Mouse (Mus musculus) adrenal gland, postnatal 4 days (tissue): ENCODE measurements around the gene B4galt2. TPM values are rescaled to one million over a fixed set of nuclear protein-coding genes. Genes with fewer than 3 reads are reported as not detected.
A peak's percentile ranks its signal among the peaks of the same experiment; 100 is the strongest.

ENCODE experiments used
- DNase-seq, 2 experiments: peaks; one replicate each; pipeline ENCODE4 v3.0.0; 2021 to 2022; ENCODE audit warnings: low spot score in 2 of 2, mixed read lengths in 2 of 2
- total RNA-seq, 2 experiments: library from RNA; stranded (reverse); gene quantifications; 2 replicates each; pipeline ENCODE4 v1.2.3; 2021

The B4galt2 gene
- total RNA-seq, 2 experiments from 2014 or later = 32.6 to 34.6 TPM

DNA sequence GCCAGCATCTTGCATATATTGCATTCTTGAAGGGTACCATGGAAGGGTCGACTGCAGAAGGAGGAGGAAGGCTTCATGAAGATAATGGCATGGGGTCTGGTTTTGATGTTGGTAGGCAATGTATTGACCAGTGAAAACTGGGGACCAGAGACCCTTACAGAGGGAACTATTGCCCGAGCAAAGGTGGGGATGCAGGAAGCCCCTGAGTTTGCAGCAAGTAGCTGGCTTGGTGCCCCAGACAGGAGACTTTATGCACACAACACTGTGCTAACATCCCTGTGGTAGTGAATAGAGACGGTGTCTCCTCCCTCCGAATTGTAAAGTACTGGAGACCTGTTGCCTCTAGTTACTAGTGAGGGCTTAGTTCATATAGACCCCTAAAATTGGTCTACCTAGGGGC, 46.0 kb downstream of the B4galt2 start:
- no peak for DNase-seq

GRCm38 (mm10) chr4:117836204-117836767, 47.0 kb downstream of the B4galt2 start:
- DNase-seq = peak; percentile 78 to 80

GRCm38 (mm10) chr4:117835531-117836111, 47.7 kb downstream of the B4galt2 start:
- DNase-seq = peak in 1 of 2 experiments; percentile 29

- DNase-seq = peak in 1 of 2 experiments; percentile 44
Measured at GRCm38 (mm10) chr4:117834845-117835530, 48.3 kb downstream of the B4galt2 start.

GRCm38 (mm10) chr4:117834457-117834844, 48.8 kb downstream of the B4galt2 start, which contains the start of gene Slc6a9:
Gene Slc6a9 (plus strand): TSS chr4:117834506.
- no peak for DNase-seq

DNA sequence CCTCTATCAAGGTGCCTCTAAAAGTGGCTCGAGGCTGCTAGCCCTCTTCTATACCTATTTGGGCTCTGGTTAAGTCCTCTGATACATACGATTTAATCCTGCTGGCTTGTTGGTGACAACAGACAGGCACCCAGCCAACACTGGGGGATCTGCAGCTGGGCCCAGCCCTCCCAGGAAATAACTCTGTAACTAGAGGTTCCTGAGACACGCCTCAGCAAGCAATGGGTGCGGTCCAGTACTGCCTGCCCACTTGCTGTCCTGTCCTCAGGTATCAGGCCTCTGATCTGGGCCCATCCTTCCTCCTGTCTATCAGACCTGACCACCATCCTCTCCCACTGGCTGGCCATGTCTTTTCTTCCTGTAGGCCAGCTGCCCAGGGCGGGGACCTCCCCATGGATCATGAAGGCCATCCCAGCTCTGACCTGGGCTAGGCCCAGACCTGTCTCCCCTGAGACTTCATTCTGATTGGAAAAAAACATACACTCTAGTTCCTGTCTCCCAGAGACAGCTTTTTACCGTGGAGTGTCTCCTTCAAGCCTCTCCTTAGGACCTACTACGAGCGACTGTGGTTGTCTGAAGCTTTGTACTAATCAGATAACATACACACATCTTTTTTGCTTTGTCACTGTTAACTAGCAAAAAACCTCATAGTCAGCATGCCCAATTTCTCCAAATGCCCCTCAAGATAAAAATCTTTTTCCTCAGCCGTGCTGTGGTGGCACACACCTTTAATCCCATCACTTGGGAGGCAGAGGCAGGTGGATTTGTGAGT, 51.2 kb downstream of the B4galt2 start:
- no peak for DNase-seq

- DNase-seq = no peak
Measured at GRCm38 (mm10) chr4:117831499-117831898, 51.8 kb downstream of the B4galt2 start.

- DNase-seq = no peak
Measured at GRCm38 (mm10) chr4:117830801-117831200, 52.5 kb downstream of the B4galt2 start.

DNA sequence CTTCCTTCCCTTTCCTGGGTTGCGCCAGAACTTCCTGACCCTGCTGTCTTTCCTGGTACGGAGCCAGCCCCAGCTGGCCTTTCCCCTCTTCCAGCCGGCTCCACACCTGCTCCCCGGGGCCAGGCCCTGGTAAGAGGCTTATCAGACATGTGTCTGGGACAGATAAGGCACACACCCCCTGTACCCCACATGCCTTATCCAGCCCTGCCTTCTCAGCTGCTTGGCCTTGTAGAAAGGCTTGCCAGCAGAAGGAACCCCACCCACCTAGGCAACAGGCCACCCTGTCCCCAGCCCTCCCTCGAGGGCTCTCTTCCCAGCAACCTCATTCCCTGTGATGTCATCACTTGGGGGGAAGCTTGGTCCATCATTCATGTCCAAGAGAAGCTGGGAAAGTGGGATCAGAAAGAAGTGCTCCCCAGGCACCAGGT, 53.1 kb downstream of the B4galt2 start:
- DNase-seq = no peak

DNA sequence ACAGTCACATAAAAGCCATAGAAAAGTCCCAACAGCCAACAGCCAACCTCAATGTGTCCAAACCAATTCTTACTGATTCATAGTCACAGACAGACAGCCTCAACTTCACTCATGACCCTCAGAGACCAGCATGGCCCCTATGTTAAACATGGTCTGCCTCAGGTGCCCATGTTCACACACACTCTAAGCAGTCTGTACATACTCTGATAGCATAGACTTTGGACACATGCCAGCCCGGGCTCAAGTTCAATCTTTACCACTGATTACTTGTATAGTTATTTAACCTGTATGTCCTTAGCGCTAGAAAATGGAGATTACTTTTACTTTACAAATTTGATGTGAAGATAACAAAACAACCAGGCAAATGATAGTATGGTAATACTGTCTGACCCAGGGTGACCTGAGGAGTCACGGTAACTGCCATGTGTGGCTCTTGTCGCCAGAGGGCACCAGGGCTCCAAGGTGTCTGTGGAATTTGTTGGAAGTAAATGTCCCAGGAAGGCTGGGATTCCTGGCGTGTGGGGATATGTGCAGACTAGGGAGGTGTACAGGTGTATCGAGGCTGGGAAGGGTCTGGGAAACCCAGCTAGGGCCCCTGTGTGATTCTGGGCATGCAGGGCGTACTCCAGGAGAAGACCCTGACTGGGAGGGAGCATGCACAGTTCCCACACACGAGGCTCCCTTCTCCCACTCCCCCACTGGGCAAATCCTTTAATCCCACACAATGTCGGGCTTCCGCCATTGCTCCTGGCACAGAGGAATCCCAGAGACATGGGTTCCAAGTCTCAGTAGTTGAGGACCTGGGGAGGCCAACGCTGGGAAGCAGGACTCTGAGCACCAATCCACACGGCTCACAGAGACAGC, 53.8 kb downstream of the B4galt2 start:
- DNase-seq = peak; percentile 35 to 43

DNA sequence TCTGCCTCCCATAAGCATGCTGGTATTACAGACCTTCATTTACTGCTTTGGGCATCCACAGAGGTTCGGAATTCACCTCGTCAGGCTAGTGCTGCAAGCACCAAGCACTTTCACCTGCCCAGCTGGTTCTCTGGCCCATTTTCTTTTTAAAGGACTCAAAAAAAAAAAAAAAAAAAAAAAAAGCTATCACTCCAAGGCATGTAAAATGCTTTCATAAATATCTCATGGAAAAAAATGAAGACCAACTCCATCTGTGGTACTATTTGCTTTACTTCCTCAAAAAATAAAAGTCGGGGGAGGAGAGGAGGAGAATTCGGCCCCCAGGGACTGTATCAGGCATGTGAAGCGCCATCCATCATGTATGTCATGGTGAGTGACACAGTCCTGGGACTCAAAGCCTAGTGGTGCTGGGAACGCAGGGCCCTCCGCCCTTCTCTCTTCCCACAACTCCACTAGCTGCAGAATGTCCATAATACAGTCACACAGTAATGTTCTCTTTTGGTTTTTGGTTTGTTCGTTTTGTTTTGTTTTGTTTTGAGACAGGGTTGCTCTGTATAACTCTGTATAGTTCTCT, 54.6 kb downstream of the B4galt2 start:
- no peak for DNase-seq

Other genes starting within 250 kb of the B4galt2 start
- gene Dmap1, start 201.2 kb downstream of the B4galt2 start, total RNA-seq = 10 to 100 TPM; 49.0 to 49.2 TPM
- gene Gm12845, start 159.1 kb downstream of the B4galt2 start, total RNA-seq = not detected
- not detected for gene Klf17, start 117.8 kb downstream of the B4galt2 start, total RNA-seq
- 10 to 100 TPM; 17.3 to 19.9 TPM for gene Slc6a9, start 49.0 kb downstream of the B4galt2 start, total RNA-seq
- 1 to 10 TPM in 1 of 2 experiments, under 1 TPM in 1; 0.96 to 1.4 TPM for gene Ccdc24, start 10.9 kb downstream of the B4galt2 start, total RNA-seq
- gene Atp6v0b, start 3.8 kb upstream of the B4galt2 start, total RNA-seq = 100 to 1,000 TPM; 139 to 148 TPM
- gene Dph2, start 8.5 kb upstream of the B4galt2 start, total RNA-seq = 1 to 10 TPM; 9.6 to 9.8 TPM
- gene Ipo13, start 31.5 kb upstream of the B4galt2 start, total RNA-seq = 10 to 100 TPM; 43.9 to 45.1 TPM
- under 1 TPM; 0.45 to 0.90 TPM for gene Artn, start 46.3 kb upstream of the B4galt2 start, total RNA-seq